Mouse (Mus musculus) monocyte, adult 59 days (primary cell): ENCODE measurements around the gene Lzts3. TPM values are rescaled to one million over a fixed set of nuclear protein-coding genes. Genes with fewer than 3 reads are reported as not detected.

Experiments used
- total RNA-seq, 2 experiments: library from RNA; stranded (reverse); gene quantifications; one replicate each; pipeline ENCODE4 v1.2.4; 2023

Gene Lzts3
- 1 to 10 TPM; 1.8 to 2.1 TPM for total RNA-seq

GRCm38 (mm10) chr2:130642684-130643369 lies at the start of gene Lzts3:
Lzts3 (minus strand) TSS chr2:130642803.

GRCm38 (mm10) chr2:130667559-130667958 lies 25.0 kb upstream of the Lzts3 start, which contains the start of gene Itpa:
Itpa (plus strand) TSS chr2:130667610.

GRCm38 (mm10) chr2:130664102-130664701 lies 21.6 kb upstream of the Lzts3 start, which contains the start of gene Ddrgk1:
Ddrgk1 (minus strand) TSS chr2:130664659.

GRCm38 (mm10) chr2:130629839-130630203 lies 12.8 kb downstream of the Lzts3 start, which contains the start of the genes Fastkd5 and Ubox5:
Fastkd5 (minus strand) TSS chr2:130630027.
Ubox5 (minus strand) TSS chr2:130630038.

Other genes with a start within 250 kb of the Lzts3 start
- under 1 TPM; 0.52 to 0.81 TPM for gene Cpxm1, start 245.2 kb downstream of the Lzts3 start, total RNA-seq
- not detected for gene Gm28372, start 237.6 kb downstream of the Lzts3 start, total RNA-seq
- gene 1700020A23Rik, start 237.5 kb downstream of the Lzts3 start, total RNA-seq, result not detected
- not detected for gene Tmem239, start 236.3 kb downstream of the Lzts3 start, total RNA-seq
- gene Vps16, start 218.5 kb downstream of the Lzts3 start, total RNA-seq, result 100 to 1,000 TPM in 1 of 2 experiments, 10 to 100 TPM in 1; 92.6 to 114 TPM
- gene Pced1a, start 218.1 kb downstream of the Lzts3 start, total RNA-seq, result 10 to 100 TPM; 32.7 to 35.1 TPM
- gene Ptpra, start 192.5 kb downstream of the Lzts3 start, total RNA-seq, result 100 to 1,000 TPM; 114 to 127 TPM
- gene Mrps26, start 79.1 kb downstream of the Lzts3 start, total RNA-seq, result 10 to 100 TPM; 26.0 to 32.2 TPM
- not detected for gene Oxt, start 66.6 kb downstream of the Lzts3 start, total RNA-seq
- gene Avp, start 60.2 kb downstream of the Lzts3 start, total RNA-seq, result not detected
- gene Fastkd5, start 12.8 kb downstream of the Lzts3 start, total RNA-seq, result 1 to 10 TPM; 4.6 to 5.7 TPM
- 1 to 10 TPM; 4.0 to 4.6 TPM for gene Ubox5, start 12.8 kb downstream of the Lzts3 start, total RNA-seq
- 100 to 1,000 TPM in 1 of 2 experiments, 10 to 100 TPM in 1; 88.5 to 112 TPM for gene Ddrgk1, start 21.9 kb upstream of the Lzts3 start, total RNA-seq
- 10 to 100 TPM; 12.2 to 12.8 TPM for gene Itpa, start 24.8 kb upstream of the Lzts3 start, total RNA-seq
- under 1 TPM; 0.36 to 0.63 TPM for gene Slc4a11, start 54.7 kb upstream of the Lzts3 start, total RNA-seq